Mouse (Mus musculus): Measurements from ENCODE around the gene Sptbn1. TPM values are rescaled to one million over a fixed set of nuclear protein-coding genes. Genes with fewer than 3 reads are reported as not detected.

Gene Sptbn1
- polyA plus RNA-seq (2014; fragmentation: Nextera tagmentation; extraction: Ambion mirVana) = 74.8 and 77.2 TPM in 2 replicates

GRCm38 (mm10) chr11:30267892-30268647 is at the start of gene Sptbn1:
TSS of gene Sptbn1 (minus strand) at chr11:30268175.
- peak within 1 kb of the TSS; percentile 89 for H3K9ac ChIP-seq (ENCODE audit: low read length)
- under 1% methylated on average over 41 of the region's 81 CpGs for WGBS
- ATAC-seq (replicated peaks; ENCODE audit: low FRiP score) = peak; percentile 96

GRCm38 (mm10) chr11:30294279-30294678 is 26.3 kb upstream of the Sptbn1 start:
- H3K9ac ChIP-seq (ENCODE audit: low read length) = no peak overlapping the region
- no peak for ATAC-seq (replicated peaks; ENCODE audit: low FRiP score)
- no peaks in the 10 kb centered on the region for H3K9me3 ChIP-seq (ENCODE audit: control insufficient read depth, low read length)
- H3K4me3 ChIP-seq (ENCODE audit: low read depth, low read length) = no peak overlapping the region
- H3K4me1 ChIP-seq (replicated peaks; ENCODE audit: control insufficient read depth, insufficient read depth, low read length) = no peaks in the 10 kb centered on the region
- no peak for DNase-seq (ENCODE audit: low spot score)
- no peak overlapping the region for H3K4me2 ChIP-seq (ENCODE audit: low read depth, low read length, severe bottlenecking)
- H3K36me3 ChIP-seq (ENCODE audit: control insufficient read depth, insufficient read depth, low read length) = no peaks in the 10 kb centered on the region
- no peak overlapping the region for H3K27ac ChIP-seq (ENCODE audit: low read depth, low read length)
- H3K27me3 ChIP-seq (ENCODE audit: control insufficient read depth, insufficient read depth, low read length) = no peaks in the 10 kb centered on the region

More at GRCm38 (mm10) chr11:30267892-30268647, at the start of gene Sptbn1:
- no peaks in the 10 kb centered on the region for H3K36me3 ChIP-seq (ENCODE audit: control insufficient read depth, insufficient read depth, low read length)
- DNase-seq (ENCODE audit: low spot score) = peak; percentile 95
- peak within 1 kb of the TSS; percentile 85 for H3K4me3 ChIP-seq (ENCODE audit: low read depth, low read length)
- no peaks in the 10 kb centered on the region for H3K4me1 ChIP-seq (replicated peaks; ENCODE audit: control insufficient read depth, insufficient read depth, low read length)
- H3K27me3 ChIP-seq (ENCODE audit: control insufficient read depth, insufficient read depth, low read length) = peaks cover 8% of the 10 kb centered on the region
- H3K9me3 ChIP-seq (ENCODE audit: control insufficient read depth, low read length) = no peaks in the 10 kb centered on the region
- H3K4me2 ChIP-seq (ENCODE audit: low read depth, low read length, severe bottlenecking) = peak within 1 kb of the TSS; percentile 64
- H3K27ac ChIP-seq (ENCODE audit: low read depth, low read length) = peak within 1 kb of the TSS; percentile 62

DNA sequence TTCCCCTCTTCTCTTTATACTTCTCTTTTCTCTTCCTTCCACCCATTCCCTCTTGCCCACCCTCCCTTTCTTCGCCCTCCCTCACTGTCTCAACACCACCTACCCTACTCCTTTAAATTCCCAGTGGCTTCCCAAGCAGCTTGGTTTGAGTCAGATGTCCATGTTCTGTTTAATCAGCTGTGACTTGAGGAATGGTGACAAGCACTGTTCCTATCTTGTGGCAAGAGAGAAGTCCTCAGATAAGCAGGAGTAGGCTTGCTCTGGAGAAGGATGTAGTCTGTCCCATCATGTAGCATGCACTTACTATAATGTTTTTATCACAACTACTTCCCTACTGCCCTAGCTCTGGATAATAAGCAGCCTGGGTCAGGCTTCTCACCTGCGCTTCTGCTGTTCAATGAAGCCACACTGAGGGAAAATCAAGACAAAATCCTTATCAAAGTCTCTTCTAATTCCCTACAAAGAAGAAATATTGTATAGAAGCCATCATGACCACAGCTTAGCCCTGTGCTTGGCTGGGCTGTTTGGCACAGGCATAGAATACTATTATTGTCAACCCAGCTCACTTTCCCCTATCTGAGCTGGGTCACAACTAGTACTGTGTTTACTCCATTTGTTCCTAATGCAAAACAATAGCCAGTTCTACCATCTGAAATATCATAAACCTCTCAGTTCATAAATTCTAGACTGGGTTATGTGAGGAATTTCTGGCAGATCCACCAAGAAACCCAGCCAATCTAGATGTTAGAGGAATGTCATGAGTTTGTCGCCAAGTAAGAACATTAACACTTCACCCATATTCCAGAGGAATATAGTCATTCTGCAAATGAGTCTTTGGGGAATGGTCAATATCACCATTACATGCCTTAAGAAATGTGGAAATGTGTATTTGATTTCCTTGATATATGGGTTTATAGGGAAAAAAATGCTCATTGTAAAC is 24.5 kb upstream of the Sptbn1 start:
- WGBS = 92% methylated on average over 3 of the region's 3 CpGs
- no peaks in the 10 kb centered on the region for H3K27me3 ChIP-seq (ENCODE audit: control insufficient read depth, insufficient read depth, low read length)
- no peaks in the 10 kb centered on the region for H3K9me3 ChIP-seq (ENCODE audit: control insufficient read depth, low read length)
- H3K4me1 ChIP-seq (replicated peaks; ENCODE audit: control insufficient read depth, insufficient read depth, low read length) = no peaks in the 10 kb centered on the region
- no peak overlapping the region for H3K4me2 ChIP-seq (ENCODE audit: low read depth, low read length, severe bottlenecking)
- no peak overlapping the region for H3K27ac ChIP-seq (ENCODE audit: low read depth, low read length)
- no peak for DNase-seq (ENCODE audit: low spot score)
- ATAC-seq (replicated peaks; ENCODE audit: low FRiP score) = no peak
- no peaks in the 10 kb centered on the region for H3K36me3 ChIP-seq (ENCODE audit: control insufficient read depth, insufficient read depth, low read length)
- H3K9ac ChIP-seq (ENCODE audit: low read length) = no peak overlapping the region
- no peak overlapping the region for H3K4me3 ChIP-seq (ENCODE audit: low read depth, low read length)

- Histone ChIP-seq H3K27me3 (ENCODE audit: control insufficient read depth, insufficient read depth, low read length) (no peaks in the 10 kb centered on the region), H3K36me3 (ENCODE audit: control insufficient read depth, insufficient read depth, low read length) (no peaks in the 10 kb centered on the region), H3K27ac (ENCODE audit: low read depth, low read length) (no peak overlapping the region), H3K4me2 (ENCODE audit: low read depth, low read length, severe bottlenecking) (no peak overlapping the region), H3K4me3 (ENCODE audit: low read depth, low read length) (no peak overlapping the region), H3K9ac (ENCODE audit: low read length) (no peak overlapping the region), H3K9me3 (ENCODE audit: control insufficient read depth, low read length) (no peaks in the 10 kb centered on the region), H3K4me1 (replicated peaks; ENCODE audit: control insufficient read depth, insufficient read depth, low read length) (no peaks in the 10 kb centered on the region)
- 67% methylated on average over 8 of the region's 8 CpGs for WGBS
- ATAC-seq (replicated peaks; ENCODE audit: low FRiP score) = no peak
- no peak for DNase-seq (ENCODE audit: low spot score)
Observed at GRCm38 (mm10) chr11:30291155-30291554, 23.2 kb upstream of the Sptbn1 start.

- Histone ChIP-seq H3K4me2 (ENCODE audit: low read depth, low read length, severe bottlenecking) (no peak overlapping the region), H3K4me3 (ENCODE audit: low read depth, low read length) (no peak overlapping the region), H3K27me3 (ENCODE audit: control insufficient read depth, insufficient read depth, low read length) (no peaks in the 10 kb centered on the region), H3K9ac (ENCODE audit: low read length) (no peak overlapping the region), H3K4me1 (replicated peaks; ENCODE audit: control insufficient read depth, insufficient read depth, low read length) (no peaks in the 10 kb centered on the region), H3K36me3 (ENCODE audit: control insufficient read depth, insufficient read depth, low read length) (no peaks in the 10 kb centered on the region), H3K9me3 (ENCODE audit: control insufficient read depth, low read length) (no peaks in the 10 kb centered on the region), H3K27ac (ENCODE audit: low read depth, low read length) (no peak overlapping the region)
- no peak for ATAC-seq (replicated peaks; ENCODE audit: low FRiP score)
- 45% methylated on average over 7 of the region's 7 CpGs for WGBS
- no peak for DNase-seq (ENCODE audit: low spot score)
Observed at GRCm38 (mm10) chr11:30289470-30290431, 21.8 kb upstream of the Sptbn1 start.

DNA sequence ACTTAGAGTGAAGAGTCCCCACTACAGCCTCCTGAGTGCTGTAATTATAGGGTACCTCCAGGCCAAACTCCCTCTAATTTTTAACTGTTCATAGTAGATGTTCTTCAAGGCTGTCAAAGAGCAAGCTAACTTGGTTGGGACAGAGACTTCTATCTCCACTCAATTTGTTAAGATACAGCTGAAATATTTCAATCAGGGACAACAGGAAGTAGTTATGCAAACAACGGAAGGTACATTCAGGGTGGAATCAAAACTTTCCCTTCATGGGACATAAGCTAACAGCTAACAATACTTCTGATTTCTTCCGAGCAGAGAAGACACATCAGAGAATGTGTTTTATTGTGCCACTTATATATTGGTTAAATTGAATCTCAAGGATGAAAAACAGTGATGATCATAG is 20.1 kb upstream of the Sptbn1 start:
- DNase-seq (ENCODE audit: low spot score) (no peak), ATAC-seq (replicated peaks; ENCODE audit: low FRiP score) (no peak)
- no peak overlapping the region for H3K27ac ChIP-seq (ENCODE audit: low read depth, low read length)
- H3K9me3 ChIP-seq (ENCODE audit: control insufficient read depth, low read length) = no peaks in the 10 kb centered on the region
- H3K4me2 ChIP-seq (ENCODE audit: low read depth, low read length, severe bottlenecking) = no peak overlapping the region
- H3K4me3 ChIP-seq (ENCODE audit: low read depth, low read length) = no peak overlapping the region
- WGBS = 90% methylated on average over 2 of the region's 2 CpGs
- no peaks in the 10 kb centered on the region for H3K36me3 ChIP-seq (ENCODE audit: control insufficient read depth, insufficient read depth, low read length)
- H3K9ac ChIP-seq (ENCODE audit: low read length) = no peak overlapping the region
- H3K4me1 ChIP-seq (replicated peaks; ENCODE audit: control insufficient read depth, insufficient read depth, low read length) = no peaks in the 10 kb centered on the region
- no peaks in the 10 kb centered on the region for H3K27me3 ChIP-seq (ENCODE audit: control insufficient read depth, insufficient read depth, low read length)

GRCm38 (mm10) chr11:30283710-30284109 is 15.7 kb upstream of the Sptbn1 start:
- no peaks in the 10 kb centered on the region for H3K9me3 ChIP-seq (ENCODE audit: control insufficient read depth, low read length)
- ATAC-seq (replicated peaks; ENCODE audit: low FRiP score) (no peak), DNase-seq (ENCODE audit: low spot score) (no peak)
- H3K9ac ChIP-seq (ENCODE audit: low read length) = no peak overlapping the region
- no peak overlapping the region for H3K4me3 ChIP-seq (ENCODE audit: low read depth, low read length)
- no peak overlapping the region for H3K4me2 ChIP-seq (ENCODE audit: low read depth, low read length, severe bottlenecking)
- WGBS = 58% methylated on average over 2 of the region's 2 CpGs
- no peaks in the 10 kb centered on the region for H3K36me3 ChIP-seq (ENCODE audit: control insufficient read depth, insufficient read depth, low read length)
- no peaks in the 10 kb centered on the region for H3K27me3 ChIP-seq (ENCODE audit: control insufficient read depth, insufficient read depth, low read length)
- H3K27ac ChIP-seq (ENCODE audit: low read depth, low read length) = no peak overlapping the region
- no peaks in the 10 kb centered on the region for H3K4me1 ChIP-seq (replicated peaks; ENCODE audit: control insufficient read depth, insufficient read depth, low read length)

- Histone ChIP-seq H3K36me3 (ENCODE audit: control insufficient read depth, insufficient read depth, low read length) (no peaks in the 10 kb centered on the region), H3K4me1 (replicated peaks; ENCODE audit: control insufficient read depth, insufficient read depth, low read length) (no peaks in the 10 kb centered on the region), H3K9ac (ENCODE audit: low read length) (no peak overlapping the region), H3K4me2 (ENCODE audit: low read depth, low read length, severe bottlenecking) (no peak overlapping the region), H3K9me3 (ENCODE audit: control insufficient read depth, low read length) (no peaks in the 10 kb centered on the region), H3K27me3 (ENCODE audit: control insufficient read depth, insufficient read depth, low read length) (no peaks in the 10 kb centered on the region), H3K4me3 (ENCODE audit: low read depth, low read length) (no peak overlapping the region), H3K27ac (ENCODE audit: low read depth, low read length) (no peak overlapping the region)
- WGBS = 93% methylated on average over 5 of the region's 5 CpGs
- ATAC-seq (replicated peaks; ENCODE audit: low FRiP score) (no peak), DNase-seq (ENCODE audit: low spot score) (no peak)
Observed at GRCm38 (mm10) chr11:30281096-30281495, 13.1 kb upstream of the Sptbn1 start.

Data from forebrain, embryonic 11.5 days (tissue).